Mouse (Mus musculus) bone marrow, adult 2 months (tissue): ENCODE measurements around the gene Camta2.

Experiments
- CTCF ChIP-seq: fragments of 200-500 bp; IDR thresholded peaks from 2 replicates; pipeline ENCODE4 v1.5.1; 2011; ENCODE audit warnings: low read length, control low read depth; ENCODE audit not compliant: control insufficient read depth, insufficient read depth
- POLR2A ChIP-seq: fragments of 200-500 bp; IDR thresholded peaks from 2 replicates; pipeline ENCODE4 v1.6.1; 2011; ENCODE audit warnings: low read depth, mild to moderate bottlenecking, control low read depth, low read length, borderline replicate concordance; ENCODE audit not compliant: control insufficient read depth

DNA sequence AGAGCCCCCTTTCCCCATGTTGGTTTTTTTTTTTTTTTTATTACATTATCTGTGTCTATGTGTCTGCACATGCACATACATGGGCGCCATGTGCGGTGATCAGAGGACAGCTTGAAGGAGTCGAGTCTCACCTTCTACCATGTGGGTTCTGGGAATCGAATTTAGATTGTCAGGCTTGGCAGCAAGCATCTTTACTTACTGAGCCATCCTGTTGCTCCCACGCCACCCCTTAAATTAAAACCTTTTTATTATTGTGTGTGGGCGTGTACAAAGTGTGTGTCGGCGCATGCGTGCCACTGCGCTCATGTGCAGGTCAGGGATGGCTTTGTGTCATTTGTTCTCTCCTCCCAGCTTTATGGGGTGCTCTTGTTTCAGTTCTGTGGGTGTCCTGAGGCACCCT is 23.1 kb upstream of the Camta2 start:
- no peak for TF ChIP-seq CTCF
- no peak for TF ChIP-seq POLR2A
